Mouse (Mus musculus) kidney, postnatal 36 days (tissue): Measurements from ENCODE around the gene Phgr1.

ENCODE experiments used
- DNase-seq, 2 experiments: peaks; one replicate each; pipeline ENCODE4 v3.0.0; 2021 to 2022; ENCODE audit warnings: mixed read lengths in 2 of 2

Phgr1 gene

GRCm38 (mm10) chr2:118824396-118824795 is 51.8 kb downstream of the Phgr1 start:
- no peak for DNase-seq
